Mouse (Mus musculus) embryo, embryonic 11.5 days (tissue): ENCODE results near the gene Serpina1b.
"Not testable (repeated sequence)": the region's sequence is repeated elsewhere in the genome, so short reads cannot be mapped to it uniquely, and the experiment has no call there.

Experiments
- DNase-seq: peaks from one replicate; pipeline ENCODE4 v3.0.0-alpha.2; 2012; ENCODE audit warnings: low read depth, low spot score

Gene Serpina1b

GRCm38 (mm10) chr12:103830273-103830672, at the start of gene Serpina1b:
Gene Serpina1b (minus strand): TSS chr12:103830373.
- DNase-seq: not testable (repeated sequence)

- not testable (repeated sequence) for DNase-seq
Measured at GRCm38 (mm10) chr12:103866873-103867272, 36.7 kb upstream of the Serpina1b start.

DNA sequence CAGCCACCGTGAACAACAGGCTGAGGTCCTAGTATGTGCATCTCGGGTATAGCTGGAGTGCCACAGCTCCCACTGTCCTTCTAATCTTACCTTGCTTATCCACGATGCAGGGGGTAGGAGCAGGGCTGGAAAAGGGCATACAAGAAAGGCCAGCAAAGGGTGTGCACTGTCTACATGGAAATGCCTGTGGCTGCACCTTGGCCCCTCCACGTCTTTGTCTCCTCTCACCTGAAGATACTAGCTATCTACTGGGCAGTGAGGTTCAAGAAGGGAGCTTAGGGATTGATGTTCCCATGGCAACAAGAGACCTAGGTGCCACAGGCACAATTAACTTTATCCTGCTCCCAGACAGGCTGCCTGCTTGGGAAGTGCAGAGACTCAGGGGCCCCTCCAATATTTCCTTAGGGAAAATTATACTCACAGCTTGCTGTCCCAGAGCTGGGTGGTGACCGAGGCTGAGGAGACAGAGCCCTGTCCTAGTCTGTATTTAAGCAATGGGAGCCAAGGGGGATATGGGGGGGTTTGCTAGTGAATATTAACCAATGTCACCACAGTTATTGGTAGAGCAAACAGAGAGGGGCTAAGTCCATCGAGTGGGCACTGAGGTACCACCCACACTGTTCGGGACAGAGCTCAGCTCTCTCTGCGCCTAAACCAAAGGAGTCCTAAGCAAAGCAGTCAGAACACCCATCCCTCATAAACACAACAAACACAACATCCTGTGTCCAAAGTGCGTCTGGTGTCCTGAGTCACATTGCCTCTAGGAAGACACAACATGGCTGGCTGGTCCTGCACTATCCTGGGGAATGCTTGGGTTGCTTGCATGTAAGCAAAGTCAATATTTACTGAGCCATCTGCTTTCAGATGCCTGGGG, 33.2 kb upstream of the Serpina1b start, which contains the start of gene Serpina1a:
Serpina1a (minus strand) TSS at position 462 of the 874 bp plus-strand sequence.
- not testable (repeated sequence) for DNase-seq

GRCm38 (mm10) chr12:103860976-103861375, 30.8 kb upstream of the Serpina1b start:
- no peak for DNase-seq

GRCm38 (mm10) chr12:103860571-103860970, 30.4 kb upstream of the Serpina1b start:
- not testable (repeated sequence) for DNase-seq

DNA sequence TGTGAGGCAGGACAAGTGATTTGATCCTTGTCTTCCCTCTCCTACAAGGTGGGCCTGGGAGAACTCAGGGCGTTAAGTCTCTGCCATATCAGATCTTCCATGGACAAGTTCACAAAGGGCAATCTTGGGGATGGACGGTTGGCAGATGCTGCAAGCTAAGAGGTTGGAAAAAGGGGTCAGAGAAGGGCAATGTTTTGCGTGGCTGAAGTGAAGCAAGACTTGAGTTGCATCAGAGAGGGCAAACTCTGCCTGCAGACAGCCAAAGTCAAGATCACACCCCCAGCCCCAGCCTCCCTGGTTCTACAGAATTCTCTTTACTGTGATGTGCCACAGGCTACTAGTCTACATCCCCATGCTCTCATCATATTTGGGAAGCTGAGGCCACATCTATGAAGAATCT, 29.4 kb upstream of the Serpina1b start:
- not testable (repeated sequence) for DNase-seq

GRCm38 (mm10) chr12:103853032-103853431, 22.9 kb upstream of the Serpina1b start:
- DNase-seq: not testable (repeated sequence)

GRCm38 (mm10) chr12:103827661-103828372, 2.4 kb downstream of the Serpina1b start:
- DNase-seq: not testable (repeated sequence)

GRCm38 (mm10) chr12:103823826-103824225, 6.3 kb downstream of the Serpina1b start:
- DNase-seq: not testable (repeated sequence)

DNA sequence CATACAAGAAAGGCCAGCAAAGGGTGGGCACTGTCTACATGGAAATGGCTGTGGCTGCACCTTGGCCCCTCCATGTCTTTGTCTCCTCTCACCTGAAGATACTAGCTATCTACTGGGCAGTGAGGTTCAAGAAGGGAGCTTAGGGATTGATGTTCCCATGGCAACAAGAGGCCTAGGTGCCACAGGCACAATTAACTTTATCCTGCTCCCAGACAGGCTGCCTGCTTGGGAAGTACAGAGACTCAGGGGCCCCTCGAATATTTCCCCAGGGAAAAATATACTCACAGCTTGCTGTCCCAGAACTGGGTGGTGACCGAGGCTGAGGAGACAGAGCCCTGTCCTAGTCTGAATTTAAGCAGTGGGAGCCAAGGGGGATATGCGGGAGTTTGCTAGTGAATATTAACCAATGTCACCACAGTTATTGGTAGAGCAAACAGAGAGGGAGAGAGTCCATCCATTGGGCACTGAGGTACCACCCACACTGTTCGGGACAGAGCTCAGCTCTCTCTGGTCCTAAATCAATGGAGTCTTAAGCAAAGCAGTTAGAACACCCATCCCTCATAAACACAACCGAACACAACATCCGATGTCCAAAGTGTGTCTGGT, 56.8 kb downstream of the Serpina1b start, which contains the start of gene Serpina1d:
Serpina1d (minus strand) TSS at position 347 of the 606 bp plus-strand sequence.
- DNase-seq: not testable (repeated sequence)

DNA sequence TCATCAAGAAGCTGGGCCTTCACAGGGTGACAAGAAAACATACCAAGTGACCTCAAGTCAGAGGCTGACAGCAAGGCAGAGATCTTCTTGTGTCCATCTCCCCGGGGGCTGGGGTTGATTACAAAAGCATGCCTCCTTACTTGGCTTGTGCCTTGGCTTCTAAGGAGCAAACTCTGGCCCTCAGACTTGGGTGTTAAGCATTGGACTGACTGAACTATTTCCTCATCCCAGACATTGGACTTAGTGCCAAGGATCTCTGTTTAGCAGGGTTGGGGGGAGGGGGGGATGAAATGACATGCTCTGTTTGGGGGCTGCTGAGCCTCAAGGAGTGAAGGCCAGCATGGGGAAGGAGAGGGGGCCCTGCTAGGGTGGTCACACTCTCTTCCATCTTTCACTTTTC, 59.6 kb downstream of the Serpina1b start:
- not testable (repeated sequence) for DNase-seq

DNA sequence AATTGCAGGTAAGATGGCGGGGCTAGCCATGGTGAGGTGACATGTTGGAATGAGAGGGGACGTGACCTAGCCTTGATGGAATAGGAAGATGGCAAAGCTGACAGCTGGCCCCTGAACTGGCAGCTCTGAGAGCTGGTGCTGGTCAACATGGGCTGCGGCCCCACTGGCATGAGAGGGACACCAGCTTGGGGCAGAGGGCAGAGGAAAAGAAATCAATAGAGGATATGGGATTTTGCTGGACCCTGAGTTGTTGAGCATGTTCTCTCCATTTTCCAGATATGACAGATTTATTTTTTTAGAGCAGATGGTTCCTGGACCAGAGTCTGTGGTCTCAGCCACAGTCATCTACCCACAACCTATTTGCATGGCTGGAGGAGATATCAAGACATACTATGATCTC, 67.1 kb downstream of the Serpina1b start:
- DNase-seq: not testable (repeated sequence)

GRCm38 (mm10) chr12:103760316-103760715, 69.9 kb downstream of the Serpina1b start:
- DNase-seq: not testable (repeated sequence)

DNA sequence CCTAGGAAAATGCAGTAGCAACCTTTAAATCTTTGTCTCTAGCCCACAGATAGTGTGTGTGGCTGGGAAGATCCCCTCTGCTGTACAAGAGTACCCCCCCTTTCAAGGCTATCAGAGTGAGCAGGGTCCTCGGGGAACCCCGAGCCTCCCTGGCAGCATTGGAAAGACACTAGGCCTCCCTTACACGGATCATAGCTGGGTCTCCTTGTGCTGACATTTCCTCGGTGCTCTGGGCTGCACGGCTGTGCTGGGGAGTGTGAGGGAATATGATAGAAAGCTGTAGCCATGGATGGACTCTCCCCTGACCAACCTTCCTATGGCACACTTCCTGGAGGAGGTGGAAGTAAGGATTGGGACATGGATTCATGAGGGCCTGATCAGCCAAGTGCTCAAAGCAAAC, 84.2 kb downstream of the Serpina1b start:
- not testable (repeated sequence) for DNase-seq

- not testable (repeated sequence) for DNase-seq
Measured at GRCm38 (mm10) chr12:103737791-103738580, 92.2 kb downstream of the Serpina1b start.

GRCm38 (mm10) chr12:103735566-103735965, 94.6 kb downstream of the Serpina1b start:
- DNase-seq: not testable (repeated sequence)

DNA sequence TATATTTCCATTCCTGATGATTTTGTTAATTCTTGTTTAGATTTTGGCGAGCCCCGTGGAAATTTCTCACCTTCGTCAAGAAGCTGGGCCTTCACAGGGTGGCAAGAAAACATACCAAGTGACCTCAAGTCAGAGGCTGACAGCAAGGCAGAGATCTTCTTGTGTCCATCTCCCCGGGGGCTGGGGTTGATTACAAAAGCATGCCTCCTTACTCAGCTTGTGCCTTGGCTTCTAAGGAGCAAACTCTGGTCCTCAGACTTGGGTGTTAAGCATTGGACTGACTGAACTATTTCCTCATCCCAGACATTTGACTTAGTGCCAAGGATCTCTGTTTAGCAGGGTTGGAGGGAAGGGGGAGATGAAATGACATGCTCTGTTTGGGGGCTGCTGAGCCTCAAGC, 95.1 kb downstream of the Serpina1b start:
- not testable (repeated sequence) for DNase-seq

DNA sequence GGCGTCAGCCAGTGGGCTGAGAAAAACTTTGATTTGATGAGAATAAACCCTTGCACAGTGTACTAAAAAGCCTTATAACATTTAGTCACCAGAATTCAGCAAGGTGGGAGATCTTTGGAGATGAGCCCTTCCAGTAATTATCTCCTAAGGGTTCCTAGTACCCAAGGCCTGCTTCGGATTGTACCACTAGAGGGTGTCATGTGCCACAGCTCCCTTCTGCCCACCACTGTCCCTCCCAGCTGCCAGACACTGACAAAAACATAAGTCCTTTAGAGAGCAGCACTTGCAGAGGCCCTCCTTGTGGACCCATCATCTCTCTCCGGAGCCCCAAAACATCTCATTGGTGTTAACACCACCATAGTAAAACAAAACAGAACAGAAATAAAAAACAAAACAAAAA, 118.6 kb downstream of the Serpina1b start:
- no peak for DNase-seq

DNA sequence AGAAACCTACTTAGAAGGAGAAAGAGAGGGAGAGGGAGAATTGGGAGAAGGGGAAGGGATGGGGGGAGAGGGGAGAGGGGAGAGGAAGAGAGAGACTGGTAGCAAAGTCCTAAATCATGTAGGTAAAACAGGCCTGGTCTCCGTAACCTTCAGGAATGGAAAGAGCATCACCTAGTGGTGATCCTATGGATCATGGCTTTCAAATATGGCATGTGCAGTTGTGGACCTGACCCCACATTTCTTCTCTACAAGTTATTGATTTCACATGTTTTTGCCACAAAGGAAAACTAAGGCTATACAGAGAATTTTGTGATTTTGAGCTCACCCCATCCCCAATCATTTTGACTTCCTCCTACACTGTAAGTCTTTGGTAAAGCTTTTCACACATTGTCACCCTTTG, 119.8 kb downstream of the Serpina1b start:
- no peak for DNase-seq

GRCm38 (mm10) chr12:103706113-103706512, 124.1 kb downstream of the Serpina1b start:
- no peak for DNase-seq

DNA sequence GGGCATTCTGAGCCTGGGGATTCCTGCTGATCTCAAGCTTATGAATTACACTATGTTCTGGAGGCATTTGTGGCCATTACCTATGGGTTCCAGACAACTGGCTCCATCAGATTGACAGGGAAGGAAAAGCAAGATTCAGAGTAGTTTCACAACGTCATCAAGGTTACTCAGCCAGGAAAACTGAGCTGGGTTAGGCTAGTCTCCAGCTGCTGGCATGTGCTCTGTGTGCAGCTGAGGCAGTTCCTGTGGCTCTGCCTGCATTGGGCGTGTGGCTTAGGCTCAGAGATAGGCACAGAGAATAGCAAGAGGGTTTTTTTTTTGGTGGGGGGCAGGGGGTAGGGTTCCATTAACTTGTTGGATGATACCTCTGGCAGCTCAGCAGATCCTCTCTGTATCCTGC, 124.6 kb downstream of the Serpina1b start:
- no peak for DNase-seq
